ENCODE assay signal across 31 mouse cellular contexts in the genomic region with DNA sequence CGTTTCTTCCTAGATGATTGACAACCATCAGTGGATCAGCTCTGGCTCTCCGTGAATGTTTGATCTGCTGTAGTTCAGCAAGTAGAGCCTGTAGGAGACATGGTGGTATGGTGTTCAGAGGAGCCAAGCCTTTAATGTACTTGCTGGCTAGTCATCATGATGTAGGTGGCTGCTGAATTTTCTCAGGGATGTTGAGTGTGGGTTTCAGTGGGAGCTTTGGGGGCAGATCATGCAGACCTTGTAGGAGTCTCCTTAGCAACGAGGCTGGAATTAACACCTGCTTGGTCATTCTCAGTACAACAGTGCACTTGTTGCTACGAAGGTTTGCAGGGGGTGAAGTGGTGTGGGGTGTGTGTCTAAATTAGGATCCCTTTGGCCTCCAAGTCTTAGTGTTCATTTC. TPM values are rescaled to one million over a fixed set of nuclear protein-coding genes. Genes with fewer than 3 reads are reported as not detected.
DNase-seq lines count a peak whose midpoint lies in the region; ATAC-seq lines count a peak whose summit lies in the region.
"Had no signal": no experiment of that assay in that cellular context is flagged by ENCODE, and none has a peak within 500 bp of the region (broad histone marks: within the 10 kb centered on the region; RNA-seq: fewer than 3 reads in every experiment).

No protein-coding gene starts in this region.

- intact Hi-C loops in gastrocnemius, postnatal 36 days (cut with DNase I) = no loop called here

- ATAC-seq in frontal cortex, adult (ENCODE audit: low TSS enrichment) = peak; percentile 70
- peak; percentile 9; the same call in 1 of the 2 replicates for ATAC-seq in midbrain, embryonic 13.5 days
- no peak for ATAC-seq in midbrain, embryonic 14.5 days (ENCODE audit: low FRiP score, low TSS enrichment)
- ATAC-seq: CD4-positive, CD25-positive, alpha-beta regulatory T cell, adult 4 months; forebrain, embryonic 14.5 days; forebrain, embryonic 16.5 days; Patski had no signal

- no peaks in the 10 kb centered on the region for H3K27me3 ChIP-seq in midbrain, embryonic 13.5 days
- no peaks in the 10 kb centered on the region for H3K27me3 ChIP-seq in midbrain, embryonic 14.5 days (ENCODE audit: control insufficient read depth, insufficient read depth, low read length)
- H3K27me3 ChIP-seq: embryonic facial prominence, embryonic 13.5 days; embryonic facial prominence, embryonic 15.5 days; forebrain, embryonic 12.5 days had no signal

- DNase-seq in frontal cortex, postnatal 25 days (ENCODE audit: low spot score in 2 of 2) = no peak
- DNase-seq in midbrain, embryonic 14.5 days = no peak
- peak; percentile 9 for DNase-seq in right cerebral cortex, adult 18-20 months
- DNase-seq in right cerebral cortex, postnatal 14 days = no peak
- peak; percentile 31 for DNase-seq in brain, adult 2 months (ENCODE audit: low read depth, low spot score)
- no peak for DNase-seq in gastrocnemius, postnatal 36 days
- DNase-seq: adrenal gland, adult 2 months; adrenal gland, postnatal 10 days; adrenal gland, postnatal 25 days; B cell, adult 2 months; cerebellum, adult 11 months; cerebellum, adult 18-20 months; cerebellum, adult 8-10 months; cerebellum, adult 9-11 months; cerebellum, postnatal 14 days; cerebellum, postnatal 36 days; embryo, embryonic 11 days had no signal

- H3K27ac ChIP-seq in midbrain, embryonic 13.5 days = no peak overlapping the region
- H3K27ac ChIP-seq in midbrain, embryonic 14.5 days (replicated peaks; ENCODE audit: low read depth, low read length) = no peak overlapping the region
- H3K27ac ChIP-seq: embryonic facial prominence, embryonic 13.5 days; embryonic facial prominence, embryonic 15.5 days; forebrain, embryonic 10.5 days; forebrain, embryonic 12.5 days had no signal

- H3K4me2 ChIP-seq in midbrain, embryonic 13.5 days (replicated peaks) = no peak overlapping the region
- H3K4me2 ChIP-seq in midbrain, embryonic 14.5 days (ENCODE audit: low read length) = no peak overlapping the region
- H3K4me2 ChIP-seq: embryonic facial prominence, embryonic 13.5 days; embryonic facial prominence, embryonic 15.5 days; forebrain, embryonic 12.5 days had no signal

- no peak overlapping the region for H3K4me3 ChIP-seq in midbrain, embryonic 13.5 days (replicated peaks)
- no peak overlapping the region for H3K4me3 ChIP-seq in midbrain, embryonic 14.5 days (replicated peaks; ENCODE audit: low read depth, low read length)
- H3K4me3 ChIP-seq: embryonic facial prominence, embryonic 13.5 days; embryonic facial prominence, embryonic 15.5 days; erythroblast, embryonic 14.5 days; forebrain, embryonic 10.5 days; forebrain, embryonic 12.5 days had no signal

- no peaks in the 10 kb centered on the region for H3K36me3 ChIP-seq in midbrain, embryonic 13.5 days
- no peaks in the 10 kb centered on the region for H3K36me3 ChIP-seq in midbrain, embryonic 14.5 days (ENCODE audit: control insufficient read depth, insufficient read depth, low read length)
- H3K36me3 ChIP-seq: embryonic facial prominence, embryonic 13.5 days; embryonic facial prominence, embryonic 15.5 days; forebrain, embryonic 10.5 days; forebrain, embryonic 12.5 days; G1E had no signal

- H3K4me1 ChIP-seq in midbrain, embryonic 13.5 days (replicated peaks) = no peaks in the 10 kb centered on the region
- no peaks in the 10 kb centered on the region for H3K4me1 ChIP-seq in midbrain, embryonic 14.5 days (ENCODE audit: control insufficient read depth, insufficient read depth, low read length)
- H3K4me1 ChIP-seq: embryonic facial prominence, embryonic 13.5 days; embryonic facial prominence, embryonic 15.5 days; forebrain, embryonic 10.5 days; forebrain, embryonic 12.5 days had no signal

- 74% methylated on average over 4 of the region's 4 CpGs for WGBS in midbrain, embryonic 13.5 days
- WGBS in midbrain, embryonic 14.5 days = 64% methylated on average over 4 of the region's 4 CpGs

- H3K9ac ChIP-seq in midbrain, embryonic 13.5 days (replicated peaks) = no peak overlapping the region
- no peak overlapping the region for H3K9ac ChIP-seq in midbrain, embryonic 14.5 days (replicated peaks; ENCODE audit: low read length)
- H3K9ac ChIP-seq: embryonic facial prominence, embryonic 13.5 days; embryonic facial prominence, embryonic 15.5 days; forebrain, embryonic 12.5 days had no signal

- H3K9me3 ChIP-seq in midbrain, embryonic 13.5 days = no peaks in the 10 kb centered on the region
- H3K9me3 ChIP-seq in midbrain, embryonic 14.5 days (ENCODE audit: control insufficient read depth, low read length) = no peaks in the 10 kb centered on the region
- H3K9me3 ChIP-seq: embryonic facial prominence, embryonic 13.5 days; embryonic facial prominence, embryonic 15.5 days; forebrain, embryonic 10.5 days; forebrain, embryonic 12.5 days had no signal

RNA-seq across cellular contexts. Expression of a gene that starts 18.8 kb away (rescaled TPM):
- 0.54 and 0.81 TPM in 2 replicates for polyA plus RNA-seq in midbrain, embryonic 13.5 days (2015; fragmentation: Nextera tagmentation; extraction: Ambion mirVana)
- polyA plus RNA-seq in midbrain, embryonic 14.5 days (2014; fragmentation: Nextera tagmentation; extraction: Ambion mirVana) = 1.3 and 2.7 TPM in 2 replicates
- not detected for total RNA-seq in gastrocnemius, postnatal 36 days (2021)
- total RNA-seq: adrenal gland, adult 2 months; adrenal gland, postnatal 10 days; adrenal gland, postnatal 25 days; CH12.LX; common myeloid progenitor, adult 5-6 weeks had no signal
- polyA plus RNA-seq: adrenal gland, adult 2 months; CD4-positive, CD25-positive, alpha-beta regulatory T cell, adult 4 months; erythroblast, embryonic 14.5 days; G1E; Patski had no signal

Comparison
In these comparisons a context has a peak if more than half of its experiments do, and no peak if none do; other contexts are left out.
1. DNase-seq: peak in right cerebral cortex, adult 18-20 months (single experiment) and brain, adult 2 months (single experiment); none in frontal cortex, postnatal 25 days (0 of 2), midbrain, embryonic 14.5 days (single experiment), right cerebral cortex, postnatal 14 days (single experiment) and gastrocnemius, postnatal 36 days (0 of 2).